Mouse (Mus musculus): Measurements from ENCODE around the gene 1700008O03Rik.

Gene 1700008O03Rik

GRCm38 (mm10) chr7:44385720-44386119 is at the start of gene 1700008O03Rik:
Gene 1700008O03Rik (minus strand): TSS chr7:44385820.
- no peak for DNase-seq

GRCm38 (mm10) chr7:44434089-44434488 is 48.5 kb upstream of the 1700008O03Rik start:
- no peak for DNase-seq

DNA sequence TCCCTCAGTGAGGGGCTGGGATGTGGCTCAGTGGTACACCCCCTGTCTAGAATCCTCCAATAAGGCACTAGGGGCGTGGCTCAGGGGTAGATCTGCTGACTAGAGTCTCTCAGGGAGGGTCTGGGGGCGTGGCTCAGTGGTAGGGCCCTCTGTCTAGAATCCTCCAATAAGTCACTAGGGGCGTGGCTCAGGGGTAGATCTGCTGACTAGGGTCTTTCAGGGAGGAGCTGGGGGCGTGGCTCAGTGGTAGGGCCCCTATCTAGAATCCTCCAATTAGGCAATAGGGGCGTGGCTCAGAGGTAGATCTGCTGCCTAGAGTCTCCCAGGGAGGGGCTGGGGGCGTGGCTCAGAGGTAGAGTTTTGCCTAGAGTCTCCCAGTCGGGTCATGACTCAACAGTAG is 47.8 kb upstream of the 1700008O03Rik start:
- no peak for DNase-seq

GRCm38 (mm10) chr7:44432550-44432949 is 46.9 kb upstream of the 1700008O03Rik start:
- DNase-seq = no peak

GRCm38 (mm10) chr7:44429534-44430488 is 44.2 kb upstream of the 1700008O03Rik start:
- peak; percentile 55 for DNase-seq

DNA sequence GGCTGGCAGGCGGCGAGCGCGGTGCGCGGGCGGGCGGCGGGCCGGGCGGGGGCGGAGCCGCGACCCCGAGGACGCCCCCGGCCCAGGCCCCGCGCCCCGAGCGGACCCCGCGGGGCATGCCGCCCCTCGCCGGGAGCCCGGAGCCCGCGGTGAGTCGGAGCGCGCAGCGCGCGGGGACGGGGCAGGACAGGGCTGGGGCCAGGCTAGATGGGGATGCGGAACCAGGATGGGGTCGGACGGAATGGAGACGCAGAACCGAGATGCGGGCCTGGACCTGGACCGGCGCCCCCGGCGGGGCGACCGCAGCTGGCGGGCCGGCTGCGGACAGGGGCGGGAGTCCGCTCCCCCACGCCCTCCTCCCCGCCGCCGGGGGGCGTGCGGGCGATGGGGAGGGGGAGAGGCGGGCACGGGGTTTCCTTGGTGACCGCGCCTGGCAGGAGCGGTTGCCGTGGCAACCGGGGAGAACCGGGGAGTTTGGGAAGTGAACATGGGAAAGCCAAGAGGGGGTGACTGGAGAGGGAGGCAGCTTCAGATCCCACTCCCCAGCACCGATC is 43.4 kb upstream of the 1700008O03Rik start, which contains the start of gene Lrrc4b:
Gene Lrrc4b (plus strand): TSS at position 51 of the 554 bp plus-strand sequence.
- peak; percentile 87 for DNase-seq

DNA sequence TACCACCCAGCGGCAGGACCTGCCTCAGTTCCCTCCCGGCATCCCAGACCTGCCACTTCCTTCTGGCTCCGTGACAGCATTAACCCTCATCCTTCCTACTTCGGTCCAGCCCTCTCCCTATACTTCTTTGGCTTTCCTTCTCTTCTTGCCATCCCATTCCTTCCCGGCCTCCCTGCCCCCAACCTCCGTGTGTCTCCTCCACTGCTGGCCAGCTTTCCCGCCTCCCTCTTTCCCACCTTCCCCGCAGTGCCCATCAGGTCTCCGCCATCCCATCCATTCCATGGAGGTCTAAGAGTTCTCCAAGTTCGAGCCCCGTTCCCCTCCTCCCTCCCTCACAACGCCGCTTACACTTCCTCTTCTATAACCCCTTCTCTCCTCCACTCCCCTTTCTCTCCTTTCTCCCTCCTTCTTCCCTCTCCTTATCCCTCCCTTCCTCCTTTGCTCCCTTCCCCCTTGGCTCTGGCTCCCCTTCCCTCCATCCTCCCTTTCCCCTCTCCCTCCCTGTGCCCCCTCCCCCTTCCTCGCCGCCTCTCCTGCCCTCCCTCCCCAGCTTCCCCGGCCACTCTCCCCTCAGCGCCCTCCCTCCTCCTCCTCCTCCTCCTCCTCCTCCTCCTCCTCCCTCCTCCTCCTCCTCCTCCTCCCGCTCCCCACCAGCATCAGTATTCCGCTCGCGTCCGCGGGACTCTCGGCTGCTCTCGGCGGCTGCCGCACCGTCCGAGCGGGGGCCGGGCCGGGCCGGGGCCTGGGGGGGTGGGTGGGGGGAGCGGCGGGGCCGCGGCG is 42.7 kb upstream of the 1700008O03Rik start:
- DNase-seq = peak; percentile 84

DNA sequence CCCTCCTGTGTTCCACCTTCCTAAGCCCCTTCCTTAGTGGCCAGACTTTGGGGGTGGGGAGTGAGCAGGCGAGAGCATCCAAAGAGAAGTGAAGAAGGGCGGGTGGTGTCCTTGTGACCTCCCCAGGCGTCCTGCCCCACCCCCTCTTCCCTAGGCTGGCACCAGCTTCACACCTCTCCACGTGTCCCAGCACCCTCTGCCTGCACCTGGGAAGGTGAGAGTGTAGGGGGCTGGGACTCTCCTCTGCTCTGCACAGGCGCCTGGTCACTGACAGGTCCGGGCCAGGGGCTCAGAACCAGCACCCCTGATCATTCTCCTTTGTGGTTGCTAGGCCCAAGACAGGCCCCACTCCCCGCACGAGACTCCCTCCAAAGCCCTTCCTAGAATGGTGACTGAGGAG is 42.0 kb upstream of the 1700008O03Rik start:
- DNase-seq = no peak

DNA sequence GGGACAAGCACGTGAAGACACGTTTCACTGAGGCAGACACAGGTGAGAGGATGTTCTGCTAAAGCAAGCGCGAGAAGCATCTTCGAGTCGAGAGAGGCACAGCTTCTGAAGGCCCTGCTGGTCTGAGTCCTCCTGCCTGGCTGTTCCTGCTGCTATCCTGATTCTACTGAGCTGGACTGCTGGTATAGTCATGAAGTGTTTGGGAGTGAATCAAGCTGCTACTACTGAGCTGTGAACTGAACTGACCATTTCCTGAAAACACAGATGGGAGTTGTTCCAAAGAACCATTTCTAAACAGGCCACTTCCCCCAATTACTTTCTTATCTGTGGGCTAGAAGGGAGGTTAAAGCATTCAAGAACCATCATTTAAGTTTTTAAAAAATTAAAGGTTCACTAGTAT is 27.7 kb upstream of the 1700008O03Rik start:
- no peak for DNase-seq

DNA sequence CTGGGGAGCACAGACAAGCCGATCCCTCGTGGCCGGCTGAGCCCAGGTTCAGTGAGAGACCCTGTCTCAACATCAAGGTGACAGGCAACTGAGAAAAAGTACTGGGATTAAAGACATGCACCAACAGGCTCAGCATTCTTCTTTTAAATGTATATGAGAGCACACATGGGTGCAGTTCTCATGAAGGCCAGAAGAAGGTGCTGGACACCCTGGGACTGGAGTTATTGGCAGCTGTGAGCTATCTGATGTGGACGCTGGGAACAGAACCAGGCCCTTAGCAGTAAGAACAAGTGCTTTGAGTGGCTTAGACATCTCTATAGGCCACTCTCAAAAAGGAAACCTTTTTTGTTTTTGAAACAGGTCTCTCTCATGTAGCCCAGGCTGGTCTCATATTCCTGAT is 25.5 kb upstream of the 1700008O03Rik start:
- DNase-seq = no peak

- no peak for DNase-seq
Observed at GRCm38 (mm10) chr7:44406015-44406355, 20.4 kb upstream of the 1700008O03Rik start.

- peak; percentile 90 for DNase-seq
Observed at GRCm38 (mm10) chr7:44405346-44406014, 19.9 kb upstream of the 1700008O03Rik start.

GRCm38 (mm10) chr7:44401673-44402072 is 16.1 kb upstream of the 1700008O03Rik start:
- no peak for DNase-seq

GRCm38 (mm10) chr7:44398570-44398969 is 12.9 kb upstream of the 1700008O03Rik start:
- DNase-seq = peak; percentile 48

DNA sequence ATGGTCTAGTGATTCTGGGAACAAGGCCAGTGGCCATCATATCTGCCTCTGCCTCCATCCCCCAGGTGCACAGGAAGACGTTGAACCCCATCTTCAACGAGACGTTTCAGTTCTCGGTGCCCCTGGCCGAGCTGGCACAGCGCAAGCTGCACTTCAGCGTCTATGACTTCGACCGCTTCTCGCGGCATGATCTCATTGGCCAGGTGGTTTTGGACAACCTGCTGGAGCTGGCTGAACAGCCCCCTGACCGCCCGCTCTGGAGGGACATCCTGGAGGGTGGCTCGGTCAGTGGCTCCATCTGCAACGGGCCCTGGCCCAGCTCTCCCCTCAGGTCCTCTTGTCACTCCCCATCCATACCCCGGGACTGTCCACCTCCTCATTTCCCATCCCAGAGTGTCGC is 7.7 kb upstream of the 1700008O03Rik start:
- no peak for DNase-seq

- no peak for DNase-seq
Observed at GRCm38 (mm10) chr7:44392341-44392740, 6.7 kb upstream of the 1700008O03Rik start.

- no peak for DNase-seq
Observed at GRCm38 (mm10) chr7:44391831-44392230, 6.2 kb upstream of the 1700008O03Rik start.

DNA sequence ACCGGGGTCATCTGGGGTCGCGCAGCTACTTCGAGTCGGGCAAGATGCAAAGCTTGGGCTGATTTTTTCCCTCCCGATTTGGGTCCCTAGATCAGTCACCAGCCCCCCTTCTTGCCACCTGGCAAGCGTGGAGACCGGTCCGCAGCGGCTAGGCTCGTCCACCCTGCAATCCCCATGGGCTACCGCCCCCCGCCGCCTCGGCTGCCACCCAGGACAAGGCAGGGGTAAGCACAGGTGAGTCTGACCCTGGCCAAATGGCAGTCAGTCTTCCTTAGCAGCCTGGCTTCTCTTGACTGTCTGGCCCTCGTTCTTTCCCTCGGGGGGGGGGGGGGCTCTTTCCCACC is 932 bp downstream of the 1700008O03Rik start:
- no peak for DNase-seq

DNA sequence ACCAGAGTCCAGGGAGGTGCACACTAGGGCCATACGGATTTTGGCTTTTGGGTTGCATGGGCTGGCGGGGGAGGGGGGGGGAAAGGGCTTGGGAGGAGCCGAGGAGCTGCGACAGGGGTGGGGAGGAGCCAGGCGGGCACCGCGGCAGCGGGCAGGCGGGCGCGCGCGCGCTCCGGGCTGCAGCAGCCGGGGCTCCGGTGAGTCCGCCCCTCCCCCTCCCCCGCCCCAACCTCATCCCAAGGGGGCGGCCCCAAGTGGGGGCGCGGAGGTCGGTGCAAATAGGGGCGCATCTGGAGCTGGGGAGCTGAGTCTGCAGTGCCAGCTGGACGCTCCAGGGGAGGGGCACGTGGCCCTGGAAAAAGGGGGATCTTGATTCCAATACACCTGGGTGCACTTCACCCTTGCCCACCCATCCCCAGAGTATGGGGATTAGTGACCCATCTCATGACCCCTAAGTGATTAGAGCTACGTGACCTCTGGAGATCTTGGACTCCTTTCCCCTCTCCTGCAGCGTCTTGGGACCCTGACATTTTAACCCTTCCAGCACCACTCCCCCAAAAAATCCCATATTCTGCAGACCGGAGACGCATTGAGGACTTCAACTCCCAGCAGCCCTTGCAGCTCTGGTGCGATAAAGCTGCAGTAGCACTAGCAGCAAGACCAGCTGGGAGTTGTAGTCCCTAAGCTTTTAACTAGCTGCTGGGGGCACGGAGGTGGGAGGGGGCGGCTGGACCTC is 1.5 kb downstream of the 1700008O03Rik start, which contains the start of gene Syt3:
Gene Syt3 (plus strand): TSS at position 123 of the 736 bp plus-strand sequence.
- peak; percentile 70 for DNase-seq

DNA sequence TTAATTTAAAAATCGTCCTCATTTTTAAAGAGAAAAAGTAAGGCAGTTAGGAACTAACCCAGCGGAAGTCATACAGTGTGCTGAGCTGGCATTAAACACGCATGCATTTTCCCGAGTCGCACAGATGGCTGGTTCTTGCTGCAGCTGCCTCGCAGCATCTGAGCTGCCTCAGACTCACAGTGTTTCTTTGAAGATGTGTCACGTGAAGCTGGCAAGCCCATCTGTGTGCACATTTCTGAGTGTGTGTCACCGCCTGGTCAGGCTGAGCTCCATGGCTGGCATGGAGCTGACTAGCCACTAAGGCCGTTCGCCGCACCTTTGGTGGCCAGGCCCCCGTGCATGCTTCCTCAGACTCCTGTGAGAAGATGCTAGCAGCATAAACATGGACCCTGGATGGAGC is 3.1 kb downstream of the 1700008O03Rik start:
- peak; percentile 68 for DNase-seq

DNA sequence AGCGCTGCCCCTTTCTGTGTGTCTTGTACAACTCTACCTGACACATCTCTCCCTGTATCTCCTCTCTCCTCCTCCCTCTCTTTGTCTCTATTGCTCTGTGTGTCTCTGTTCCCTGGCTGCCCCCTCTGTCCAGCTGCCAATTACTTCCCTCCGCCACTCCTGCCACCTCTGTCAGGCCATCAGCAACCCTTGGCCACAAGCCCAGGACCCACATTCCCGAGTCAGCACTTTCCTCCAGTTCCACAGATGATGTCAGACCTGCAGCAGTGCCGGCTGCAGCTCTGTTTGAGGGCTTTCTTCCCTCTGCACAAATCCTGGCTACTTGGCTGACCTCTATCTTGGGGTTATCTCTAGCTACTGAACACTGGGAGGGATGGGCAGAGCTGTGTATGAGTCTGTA is 7.3 kb downstream of the 1700008O03Rik start:
- peak; percentile 49 for DNase-seq

DNA sequence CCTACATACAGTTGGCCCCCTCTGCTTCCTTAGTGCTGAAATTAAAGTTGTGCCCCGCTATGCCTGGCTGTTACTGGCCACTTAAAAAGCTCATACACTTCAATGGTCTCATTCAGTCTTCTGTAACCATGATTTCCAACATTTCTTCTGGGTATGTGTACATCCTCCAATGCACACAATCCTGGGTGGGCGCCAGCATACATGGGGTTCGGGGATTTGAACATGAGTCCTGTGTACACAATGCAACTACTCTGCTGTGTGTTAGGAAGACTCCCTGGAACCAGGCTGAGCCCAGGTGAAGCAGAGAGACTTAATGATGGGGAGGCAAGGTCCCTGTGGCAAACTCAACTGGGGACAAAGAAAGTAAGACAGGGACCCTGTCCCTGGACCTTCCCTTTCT is 9.8 kb downstream of the 1700008O03Rik start:
- no peak for DNase-seq
